Mouse (Mus musculus) spleen, adult 2 months (tissue): ENCODE results near the gene Cep57l1.

ENCODE experiments used
- CTCF ChIP-seq: fragments of 200-500 bp; IDR thresholded peaks from 2 replicates; pipeline ENCODE4 v1.5.1; 2011; ENCODE audit warnings: mild to moderate bottlenecking, inconsistent platforms; ENCODE audit not compliant: insufficient read depth, insufficient read length, insufficient replicate concordance; ENCODE audit errors: extremely low read depth
- POLR2A ChIP-seq: fragments of 200-500 bp; IDR thresholded peaks from 2 replicates; pipeline ENCODE4 v1.6.1; 2011; ENCODE audit warnings: low read depth, low read length, inconsistent platforms

DNA sequence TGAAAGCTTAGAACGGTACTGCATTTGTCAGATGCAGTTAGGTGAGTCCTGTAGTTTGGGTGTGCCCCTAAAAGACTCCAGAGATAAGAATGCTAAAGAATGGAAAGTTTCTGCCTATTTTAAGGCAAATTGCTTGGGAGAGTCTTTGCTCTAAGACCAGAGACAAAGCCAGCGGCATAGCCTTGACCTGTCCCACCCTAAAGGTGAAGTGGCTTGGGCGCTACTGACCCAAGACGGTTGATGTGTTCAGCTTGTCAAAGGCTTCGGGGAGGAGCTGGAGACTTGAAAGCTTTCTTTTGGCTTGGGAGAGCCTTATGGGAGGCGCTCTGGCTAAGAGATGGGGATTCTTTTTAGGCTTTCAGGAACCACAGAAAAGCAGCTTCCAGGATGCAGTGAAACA is 17.3 kb downstream of the Cep57l1 start:
- TF ChIP-seq CTCF (no peak), POLR2A (no peak)
